In genomic region chr5:138881649-138882226, GRCm38 (mm10) we compare ENCODE assay signal across 28 mouse cellular contexts.
DNase-seq lines count a peak whose midpoint lies in the region; ATAC-seq lines count a peak whose summit lies in the region.
"Had no signal": no experiment of that assay in that cellular context is flagged by ENCODE, and none has a peak within 500 bp of the region (broad histone marks: within the 10 kb centered on the region; RNA-seq: fewer than 3 reads in every experiment).

No protein-coding gene starts in this region.

- DNase-seq in embryonic facial prominence, embryonic 10.5 days (ENCODE audit: low spot score), result no peak
- DNase-seq in kidney, postnatal 14 days, result peak; percentile 31
- no peak for DNase-seq in kidney, adult 8-10 months
- peak; percentile 19 for DNase-seq in 3T3-L1 (ENCODE audit: low read depth, low spot score)
- no peak for DNase-seq in spleen, postnatal 10 days (ENCODE audit: low spot score in 2 of 2)
- no peak for DNase-seq in embryo, embryonic 10 days (ENCODE audit: low spot score)
- DNase-seq: adrenal gland, postnatal 14 days; cerebellum, adult 18-20 months; cerebellum, postnatal 10 days; gastrocnemius, postnatal 14 days; heart, postnatal 14 days; kidney, adult 9 months; kidney, postnatal 10 days; layer of hippocampus, adult 9-11 months; liver, postnatal 0 days; retina, postnatal 1 day; right cerebral cortex, postnatal 14 days had no signal

- H3K36me3 ChIP-seq in embryonic facial prominence, embryonic 13.5 days, result no peaks in the 10 kb centered on the region
- no peaks in the 10 kb centered on the region for H3K36me3 ChIP-seq in embryonic facial prominence, embryonic 10.5 days (replicated peaks)
- no peaks in the 10 kb centered on the region for H3K36me3 ChIP-seq in embryonic facial prominence, embryonic 15.5 days
- H3K36me3 ChIP-seq: G1E; hindbrain, embryonic 10.5 days; hindbrain, embryonic 15.5 days; liver, embryonic 12.5 days; midbrain, embryonic 10.5 days; midbrain, embryonic 15.5 days; neural tube, embryonic 15.5 days; stomach, embryonic 15.5 days had no signal

- ATAC-seq in embryonic facial prominence, embryonic 13.5 days (ENCODE audit: insufficient number of reproducible peaks, insufficient read depth, low FRiP score, low TSS enrichment, low read depth), result 0 out of 2 replicates have a peak, but pooled peaks have one; percentile 12
- ATAC-seq in embryonic facial prominence, embryonic 15.5 days (ENCODE audit: insufficient number of reproducible peaks, low FRiP score, low TSS enrichment, low read depth), result peak; percentile 61
- ATAC-seq: forebrain, embryonic 13.5 days; liver, embryonic 12.5 days; liver, postnatal 0 days; midbrain, embryonic 15.5 days had no signal

- no peaks in the 10 kb centered on the region for H3K27me3 ChIP-seq in embryonic facial prominence, embryonic 13.5 days
- no peaks in the 10 kb centered on the region for H3K27me3 ChIP-seq in embryonic facial prominence, embryonic 10.5 days (replicated peaks; ENCODE audit: low read depth, poor library complexity, severe bottlenecking)
- no peaks in the 10 kb centered on the region for H3K27me3 ChIP-seq in embryonic facial prominence, embryonic 15.5 days
- H3K27me3 ChIP-seq: forebrain, embryonic 13.5 days; hindbrain, embryonic 15.5 days; liver, embryonic 12.5 days; midbrain, embryonic 15.5 days; neural tube, embryonic 15.5 days; stomach, embryonic 15.5 days had no signal

- no peak overlapping the region for H3K9ac ChIP-seq in embryonic facial prominence, embryonic 13.5 days
- H3K9ac ChIP-seq in embryonic facial prominence, embryonic 15.5 days, result no peak overlapping the region
- H3K9ac ChIP-seq: forebrain, embryonic 13.5 days; hindbrain, embryonic 15.5 days; liver, embryonic 12.5 days; liver, postnatal 0 days; midbrain, embryonic 15.5 days; neural tube, embryonic 15.5 days; stomach, embryonic 15.5 days had no signal

- no peak overlapping the region for H3K4me2 ChIP-seq in embryonic facial prominence, embryonic 13.5 days
- H3K4me2 ChIP-seq in embryonic facial prominence, embryonic 15.5 days (replicated peaks), result no peak overlapping the region
- H3K4me2 ChIP-seq: forebrain, embryonic 13.5 days; hindbrain, embryonic 15.5 days; liver, embryonic 12.5 days; midbrain, embryonic 15.5 days; neural tube, embryonic 15.5 days; stomach, embryonic 15.5 days had no signal

- peaks cover 11% of the 10 kb centered on the region for H3K4me1 ChIP-seq in embryonic facial prominence, embryonic 13.5 days
- H3K4me1 ChIP-seq in embryonic facial prominence, embryonic 10.5 days, result peaks cover 21% of the 10 kb centered on the region
- peaks cover 22% of the 10 kb centered on the region for H3K4me1 ChIP-seq in embryonic facial prominence, embryonic 15.5 days
- H3K4me1 ChIP-seq: hindbrain, embryonic 15.5 days; liver, embryonic 12.5 days; midbrain, embryonic 15.5 days; neural tube, embryonic 15.5 days; stomach, embryonic 15.5 days had no signal

- no peak overlapping the region for H3K27ac ChIP-seq in embryonic facial prominence, embryonic 13.5 days
- H3K27ac ChIP-seq in embryonic facial prominence, embryonic 10.5 days (replicated peaks), result no peak overlapping the region
- peak overlapping the region; percentile 19; the same call in 1 of the 2 replicates for H3K27ac ChIP-seq in embryonic facial prominence, embryonic 15.5 days (replicated peaks)
- H3K27ac ChIP-seq: forebrain, embryonic 13.5 days; hindbrain, embryonic 10.5 days; hindbrain, embryonic 15.5 days; liver, embryonic 12.5 days; midbrain, embryonic 10.5 days; midbrain, embryonic 15.5 days; neural tube, embryonic 15.5 days; stomach, embryonic 15.5 days had no signal

- 48% methylated on average over 9 of the region's 9 CpGs for WGBS in embryonic facial prominence, embryonic 13.5 days
- WGBS in embryonic facial prominence, embryonic 10.5 days, result 71% methylated on average over 9 of the region's 9 CpGs
- 36% methylated on average over 9 of the region's 9 CpGs for WGBS in embryonic facial prominence, embryonic 15.5 days

- no peaks in the 10 kb centered on the region for H3K9me3 ChIP-seq in embryonic facial prominence, embryonic 13.5 days
- H3K9me3 ChIP-seq in embryonic facial prominence, embryonic 10.5 days, result no peaks in the 10 kb centered on the region
- no peaks in the 10 kb centered on the region for H3K9me3 ChIP-seq in embryonic facial prominence, embryonic 15.5 days (replicated peaks)
- H3K9me3 ChIP-seq: forebrain, embryonic 13.5 days; G1E; hindbrain, embryonic 10.5 days; hindbrain, embryonic 15.5 days; liver, embryonic 12.5 days; midbrain, embryonic 10.5 days; midbrain, embryonic 15.5 days; neural tube, embryonic 15.5 days; stomach, embryonic 15.5 days had no signal

- H3K4me3 ChIP-seq in embryonic facial prominence, embryonic 13.5 days, result no peak overlapping the region
- no peak overlapping the region for H3K4me3 ChIP-seq in embryonic facial prominence, embryonic 10.5 days
- H3K4me3 ChIP-seq in embryonic facial prominence, embryonic 15.5 days (replicated peaks), result no peak overlapping the region
- H3K4me3 ChIP-seq: forebrain, embryonic 13.5 days; hindbrain, embryonic 10.5 days; hindbrain, embryonic 15.5 days; liver, embryonic 12.5 days; midbrain, embryonic 10.5 days; midbrain, embryonic 15.5 days; neural tube, embryonic 15.5 days; stomach, embryonic 15.5 days had no signal

Comparison
In these comparisons a context has a peak if more than half of its experiments do, and no peak if none do; other contexts are left out.
1. DNase-seq: peak in kidney, postnatal 14 days (single experiment) and 3T3-L1 (single experiment); none in embryonic facial prominence, embryonic 10.5 days (single experiment), kidney, adult 8-10 months (0 of 2), spleen, postnatal 10 days (0 of 2) and embryo, embryonic 10 days (single experiment).